Mouse (Mus musculus): ENCODE results near the gene Ovca2.

DNA sequence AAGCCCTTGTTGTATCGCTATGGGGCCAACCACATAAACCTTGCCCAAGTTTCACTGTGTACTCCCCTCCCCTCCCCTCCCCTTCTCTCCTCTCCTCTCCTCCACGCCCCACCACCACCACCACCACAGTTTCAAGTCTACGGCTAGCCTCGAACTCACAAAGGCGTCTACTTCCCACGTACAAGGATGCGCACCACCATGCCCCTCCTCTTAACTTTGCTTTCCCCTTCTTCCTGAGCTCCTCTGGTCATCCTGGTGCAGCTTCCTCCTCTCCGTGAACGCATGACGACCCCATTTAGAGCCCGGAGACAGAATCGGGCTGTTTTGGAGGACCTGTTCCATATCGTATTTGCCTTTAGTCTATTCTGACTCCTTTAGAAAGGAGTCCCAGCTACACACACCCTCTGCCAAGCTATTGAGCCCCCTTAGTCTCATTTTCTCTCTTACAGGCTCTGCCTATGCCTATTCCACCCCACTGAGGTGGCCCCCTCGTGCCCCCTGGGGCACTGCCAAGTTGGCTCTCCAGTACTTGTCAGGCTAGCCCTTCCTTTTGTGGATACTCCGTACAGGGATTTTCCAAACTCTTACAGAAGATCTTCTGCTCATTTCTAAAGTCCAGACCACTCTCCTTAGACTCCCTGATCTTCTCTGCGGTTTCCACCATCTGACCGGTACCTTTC, 7.3 kb downstream of the Ovca2 start:
- TF ChIP-seq CTCF (conservative IDR thresholded peaks at IDR 0.05; ENCODE audit: low read length) (no peak), POU5F1 (IDR thresholded peaks at IDR 0.05; ENCODE audit: borderline replicate concordance, low read length) (no peak), NANOG (IDR thresholded peaks at IDR 0.05; ENCODE audit: borderline replicate concordance, low read length) (no peak)
